Mouse (Mus musculus): ENCODE data around the gene Cir1.

DNA sequence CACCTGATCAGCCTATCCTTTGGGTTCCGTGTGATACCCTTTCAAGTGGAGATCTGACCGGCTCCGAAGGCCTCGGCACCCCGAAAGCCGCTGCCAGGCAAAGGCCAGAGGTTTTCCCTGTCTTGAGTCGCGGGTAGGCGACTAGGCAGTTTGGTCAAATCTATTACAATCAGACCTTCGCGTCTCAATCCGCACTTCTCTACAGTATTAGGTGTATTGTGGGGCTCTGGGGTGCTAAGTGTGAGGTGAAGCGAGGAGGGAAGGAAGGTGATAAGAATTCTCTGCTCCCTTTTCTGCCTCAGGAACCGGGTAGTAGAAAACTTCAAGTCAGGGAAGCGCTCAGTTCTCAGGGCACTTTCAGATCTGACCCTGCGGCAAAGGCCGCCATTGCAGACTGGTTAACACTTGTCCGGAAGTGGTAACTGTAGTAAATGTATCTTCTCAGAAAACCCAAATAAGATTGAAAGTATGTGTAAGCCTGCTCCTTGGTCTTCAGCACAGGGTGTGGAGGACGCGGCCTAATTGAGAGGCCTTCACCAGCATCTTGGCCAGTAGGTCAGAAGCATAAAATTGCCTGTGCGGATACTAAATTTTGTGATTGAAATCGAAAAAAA is 31.3 kb downstream of the Cir1 start:
- TF ChIP-seq CTCF (IDR thresholded peaks at IDR 0.05; ENCODE audit: borderline replicate concordance, control insufficient read depth, extremely low read depth, insufficient read depth, low read length, poor library complexity) (no peak), POLR2A (IDR thresholded peaks at IDR 0.05; ENCODE audit: control insufficient read depth, extremely low read depth, insufficient read depth, low read length, poor library complexity) (no peak)

Measured in thymus, adult 2 months (tissue).